Mouse (Mus musculus) neural tube, embryonic 14.5 days (tissue): ENCODE data around the gene Arhgap29. TPM values are rescaled to one million over a fixed set of nuclear protein-coding genes. Genes with fewer than 3 reads are reported as not detected.

Experiments used
- ATAC-seq: fragments of 200-750 bp; cut with Nextera tagmentation; 2 replicates; pipeline ENCODE4 v1.8.0; 2017; ENCODE audit warnings: low read depth, mild to moderate bottlenecking, moderate TSS enrichment, moderate library complexity
- H3K27ac ChIP-seq: fragments of 300-500 bp; sonication (generic); 2 replicates; pipeline ENCODE4 v1.5.1; 2014; ENCODE audit warnings: low read depth, mild to moderate bottlenecking, control low read depth, low read length, moderate library complexity, mixed read lengths
- H3K27me3 ChIP-seq: fragments of 300-500 bp; sonication (generic); 2 replicates; pipeline ENCODE4 v1.6.1; 2014; ENCODE audit warnings: low read length; ENCODE audit not compliant: control insufficient read depth, insufficient read depth
- H3K36me3 ChIP-seq: fragments of 300-500 bp; sonication (generic); 2 replicates; pipeline ENCODE4 v1.6.1; 2014; ENCODE audit warnings: low read length, mixed read lengths; ENCODE audit not compliant: control insufficient read depth, insufficient read depth
- H3K4me1 ChIP-seq: fragments of 300-500 bp; sonication (generic); 2 replicates; pipeline ENCODE4 v1.6.1; 2014; ENCODE audit warnings: low read length; ENCODE audit not compliant: control insufficient read depth, insufficient read depth
- H3K4me2 ChIP-seq: fragments of 300-500 bp; sonication (generic); 2 replicates; pipeline ENCODE4 v1.6.1; 2014; ENCODE audit warnings: mild to moderate bottlenecking, low read depth, low read length, control low read depth
- H3K4me3 ChIP-seq: fragments of 300-500 bp; sonication (generic); 2 replicates; pipeline ENCODE4 v1.5.1; 2014; ENCODE audit warnings: low read depth, low read length, control low read depth, mixed read lengths
- H3K9ac ChIP-seq: fragments of 300-500 bp; sonication (generic); replicated peaks from 2 replicates; pipeline ENCODE4 v1.6.1; 2014; ENCODE audit warnings: low read depth, mild to moderate bottlenecking, control low read depth, low read length, mixed read lengths
- H3K9me3 ChIP-seq: fragments of 300-500 bp; sonication (generic); 2 replicates; pipeline ENCODE4 v1.6.1; 2016; ENCODE audit warnings: low read length; ENCODE audit not compliant: control insufficient read depth
- WGBS: fragments of 180-500 bp; shearing (Covaris S2); extraction: QIAGEN DNeasy Blood & Tissue Kit; methylation state at CpG from one replicate; pipeline ENCODE4 v1.1.7; 2014; 5-methylcytosine and 5-hydroxymethylcytosine counted together
- polyA plus RNA-seq: library from polyadenylated mRNA; unstranded; fragments of >200 nt; fragmentation: Nextera tagmentation; extraction: Ambion mirVana; gene quantifications from 2 replicates; pipeline ENCODE4 v1.2.1, GENCODE M21; 2014

Gene Arhgap29
- polyA plus RNA-seq, 1 experiment from 2014 or later: 11.3 TPM

DNA sequence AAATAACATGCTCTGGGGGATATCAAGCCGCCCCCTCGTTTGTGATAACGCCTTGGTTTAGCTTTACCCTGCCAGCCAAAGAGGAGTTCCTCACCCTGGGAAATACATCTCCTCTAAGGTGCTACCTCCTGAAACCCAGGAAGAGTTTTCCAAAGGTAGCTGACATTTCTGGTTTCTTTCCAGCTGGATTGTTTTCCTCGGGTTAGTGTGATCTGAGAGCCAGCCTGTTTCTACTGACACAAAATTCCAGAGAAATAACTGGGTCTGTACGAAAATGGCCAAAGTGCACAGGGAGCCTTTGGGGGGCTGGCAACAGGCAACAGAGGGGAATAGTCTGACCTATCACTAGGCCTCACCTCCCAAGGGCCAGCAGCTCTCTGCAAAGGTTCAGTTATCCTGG is 81.9 kb downstream of the Arhgap29 start:
- no peak overlapping the region for H3K9ac ChIP-seq
- no peak overlapping the region for H3K4me3 ChIP-seq
- H3K27ac ChIP-seq: no peak overlapping the region
- 91% methylated on average over 5 of the region's 5 CpGs for WGBS
- ATAC-seq: no peak
- no peaks in the 10 kb centered on the region for H3K9me3 ChIP-seq
- no peaks in the 10 kb centered on the region for H3K4me1 ChIP-seq
- H3K36me3 ChIP-seq: no peaks in the 10 kb centered on the region
- no peak overlapping the region for H3K4me2 ChIP-seq
- no peaks in the 10 kb centered on the region for H3K27me3 ChIP-seq

DNA sequence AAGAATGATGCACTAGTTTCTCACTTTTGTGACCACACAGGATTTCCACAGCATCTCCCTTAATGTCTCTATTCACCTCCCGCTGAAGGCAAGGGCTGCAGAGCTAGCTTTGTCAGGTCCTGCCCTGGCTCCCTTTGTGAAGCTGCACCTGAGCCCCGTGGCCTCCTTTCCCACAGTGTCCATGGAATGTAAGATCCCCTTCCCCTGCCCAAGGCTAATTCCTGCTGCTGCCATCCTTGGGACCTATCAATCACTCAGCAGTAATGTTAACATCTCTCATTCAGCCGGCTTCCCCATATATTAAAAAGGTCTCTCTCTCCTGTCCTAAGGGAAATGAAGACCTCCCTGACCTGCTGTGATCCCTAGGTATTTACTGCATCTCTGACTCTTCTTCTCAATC is 82.8 kb downstream of the Arhgap29 start:
- Histone ChIP-seq H3K4me1 (no peaks in the 10 kb centered on the region), H3K27me3 (no peaks in the 10 kb centered on the region), H3K9ac (no peak overlapping the region), H3K27ac (no peak overlapping the region), H3K4me2 (no peak overlapping the region), H3K9me3 (no peaks in the 10 kb centered on the region), H3K4me3 (no peak overlapping the region), H3K36me3 (no peaks in the 10 kb centered on the region)
- no peak; the same call in 1 of the 2 replicates for ATAC-seq
- WGBS: 39% methylated on average over 3 of the region's 3 CpGs

DNA sequence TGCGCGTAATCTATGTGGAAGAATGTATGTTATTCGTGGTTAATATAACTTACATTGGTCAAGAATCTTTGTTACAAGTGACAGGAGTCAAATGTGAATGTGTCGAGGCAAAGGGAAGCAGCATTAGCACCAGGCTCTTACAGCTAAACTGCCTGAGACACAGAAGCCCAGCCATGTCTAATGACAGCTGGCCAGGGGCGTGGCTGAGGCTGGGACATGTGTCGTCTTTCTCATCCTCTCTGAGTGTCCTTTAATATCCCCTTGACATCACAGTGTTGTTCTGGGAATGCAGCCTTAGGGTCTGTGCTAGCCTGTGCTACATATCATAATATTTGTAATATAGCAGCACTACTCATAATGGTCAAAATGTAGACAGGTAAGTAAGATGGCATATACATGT is 88.2 kb downstream of the Arhgap29 start:
- Histone ChIP-seq H3K9ac (no peak overlapping the region), H3K27me3 (no peaks in the 10 kb centered on the region; the same call in 1 of the 2 replicates), H3K27ac (no peak overlapping the region), H3K9me3 (no peaks in the 10 kb centered on the region), H3K4me2 (no peak overlapping the region), H3K4me1 (peaks cover 9% of the 10 kb centered on the region; the same call in 1 of the 2 replicates), H3K36me3 (no peaks in the 10 kb centered on the region), H3K4me3 (no peak overlapping the region)
- ATAC-seq: no peak
- 74% methylated on average over 6 of the region's 6 CpGs for WGBS

DNA sequence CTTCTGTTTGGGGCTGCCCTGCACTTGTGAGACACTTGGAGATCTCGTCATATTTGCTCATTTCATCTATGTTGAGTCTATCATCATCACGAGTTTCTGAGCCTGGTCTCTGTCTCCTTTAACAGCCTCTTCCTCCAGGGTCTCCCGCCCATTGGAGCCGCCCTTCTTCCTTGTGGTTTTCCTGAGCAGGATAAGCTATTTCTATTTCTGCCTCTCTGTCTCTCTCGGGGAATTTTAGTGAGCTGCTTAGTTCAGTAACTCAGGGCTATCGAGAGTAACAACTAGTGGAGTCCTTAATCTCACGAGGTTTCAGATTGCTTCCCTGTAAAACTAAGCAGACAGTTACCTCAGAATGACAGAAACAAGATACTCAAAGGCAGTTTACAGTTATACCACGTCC is 90.8 kb downstream of the Arhgap29 start:
- no peak for ATAC-seq
- Histone ChIP-seq H3K4me2 (no peak overlapping the region), H3K9ac (no peak overlapping the region), H3K4me1 (peaks cover 22% of the 10 kb centered on the region), H3K27ac (no peak overlapping the region), H3K36me3 (no peaks in the 10 kb centered on the region), H3K27me3 (no peaks in the 10 kb centered on the region; the same call in 1 of the 2 replicates), H3K4me3 (no peak overlapping the region), H3K9me3 (no peaks in the 10 kb centered on the region)
- WGBS: 28% methylated on average over 8 of the region's 8 CpGs

DNA sequence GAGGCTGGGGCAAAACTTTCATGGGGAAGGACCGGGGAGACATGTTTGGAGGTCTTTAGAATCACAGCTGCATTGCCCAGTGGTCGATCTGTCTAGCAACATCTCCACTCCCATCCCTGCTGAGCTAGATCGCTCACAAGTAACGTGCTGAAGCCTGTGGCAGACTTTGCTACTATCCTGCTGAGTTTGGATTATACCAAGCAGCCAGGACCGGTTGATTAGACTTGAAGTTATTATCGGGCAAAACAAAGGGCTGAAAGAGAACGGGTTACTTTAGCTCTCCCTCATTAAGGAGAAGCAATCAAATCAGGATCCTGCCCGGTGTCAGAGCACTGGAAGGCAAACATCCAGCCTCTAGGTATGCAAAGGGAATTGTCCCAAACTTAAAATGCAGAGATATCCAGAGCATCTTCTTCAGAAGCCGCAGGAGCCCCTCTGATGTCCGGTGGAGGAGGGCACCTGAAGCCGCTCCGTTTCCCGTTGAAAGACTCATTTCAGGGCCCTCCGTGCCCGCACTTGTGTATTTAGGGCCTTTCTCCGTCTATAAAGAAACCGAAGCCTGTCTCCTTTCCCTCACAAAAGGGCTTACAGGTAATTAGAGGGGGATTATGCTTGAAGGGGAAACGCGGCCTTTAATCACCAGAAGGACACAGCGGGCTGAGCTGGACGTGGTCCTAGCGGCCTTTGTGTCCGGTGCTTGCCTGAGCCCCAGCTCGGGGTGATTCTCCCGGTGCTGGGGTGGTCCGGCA is 91.6 kb downstream of the Arhgap29 start, which contains the start of gene Abca4:
TSS of gene Abca4 (plus strand) at position 645 of the 749 bp plus-strand sequence.
- H3K27ac ChIP-seq: no peak within 1 kb of the TSS
- 6% methylated on average over 26 of the region's 26 CpGs for WGBS
- no peak for ATAC-seq
- no peaks in the 10 kb centered on the region; the same call in 1 of the 2 replicates for H3K27me3 ChIP-seq
- H3K9ac ChIP-seq: peak within 1 kb of the TSS; percentile 51
- peak within 1 kb of the TSS; percentile 15; the same call in 1 of the 2 replicates for H3K4me3 ChIP-seq
- peak within 1 kb of the TSS; percentile 37 for H3K4me2 ChIP-seq
- H3K36me3 ChIP-seq: no peaks in the 10 kb centered on the region
- no peaks in the 10 kb centered on the region for H3K9me3 ChIP-seq
- peaks cover 29% of the 10 kb centered on the region for H3K4me1 ChIP-seq

DNA sequence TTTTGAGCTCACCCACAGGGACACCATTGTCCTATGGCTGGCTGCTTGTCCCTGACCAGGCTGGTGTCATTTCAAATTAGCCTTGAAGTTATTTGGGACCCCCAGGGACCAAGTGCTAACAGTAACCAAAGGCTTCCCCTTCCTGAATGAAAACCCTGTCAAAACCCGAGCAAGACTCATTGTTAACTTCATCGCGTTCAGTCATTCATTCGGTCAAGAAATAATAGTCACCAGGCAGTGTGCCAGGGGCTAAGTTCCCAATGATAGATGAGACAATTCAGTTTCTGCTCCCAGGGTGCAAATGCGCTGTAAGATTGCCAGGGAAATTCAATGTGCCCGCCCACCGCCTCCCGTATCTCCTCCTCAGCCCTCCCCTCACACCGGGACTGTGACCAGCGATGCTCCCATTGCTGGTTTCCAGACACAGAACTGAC is 93.9 kb downstream of the Arhgap29 start:
- Histone ChIP-seq H3K9me3 (no peaks in the 10 kb centered on the region), H3K27ac (no peak overlapping the region), H3K36me3 (no peaks in the 10 kb centered on the region), H3K4me1 (peaks cover 29% of the 10 kb centered on the region), H3K4me2 (no peak overlapping the region), H3K27me3 (peaks cover 3% of the 10 kb centered on the region; the same call in 1 of the 2 replicates), H3K9ac (no peak overlapping the region), H3K4me3 (no peak overlapping the region)
- peak; percentile 46; the same call in 1 of the 2 replicates for ATAC-seq
- WGBS: 8% methylated on average over 10 of the region's 10 CpGs

DNA sequence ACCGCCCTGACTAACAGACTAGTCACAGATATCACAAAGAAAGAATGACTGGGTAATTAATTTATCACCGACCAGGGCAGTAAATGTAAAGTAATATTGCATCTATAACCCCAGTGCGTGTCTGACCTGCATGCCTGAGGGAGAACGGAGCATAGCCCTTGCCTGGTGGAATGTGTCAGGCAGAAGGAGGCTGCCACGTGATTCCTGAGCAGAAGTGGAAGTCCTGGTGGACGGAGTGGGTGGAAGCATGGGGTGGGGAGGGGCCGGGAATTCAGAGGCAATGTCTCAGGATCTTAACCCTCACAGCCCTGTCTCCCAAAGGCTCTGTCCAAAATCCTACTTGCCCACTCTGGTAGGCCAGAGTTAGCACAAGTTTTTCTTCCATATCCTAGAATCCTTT is 95.1 kb downstream of the Arhgap29 start:
- WGBS: 22% methylated on average over 7 of the region's 7 CpGs
- peaks cover 3% of the 10 kb centered on the region; the same call in 1 of the 2 replicates for H3K27me3 ChIP-seq
- no peak for ATAC-seq
- no peak overlapping the region for H3K4me3 ChIP-seq
- H3K4me2 ChIP-seq: no peak overlapping the region
- H3K9me3 ChIP-seq: no peaks in the 10 kb centered on the region
- peaks cover 29% of the 10 kb centered on the region for H3K4me1 ChIP-seq
- no peaks in the 10 kb centered on the region for H3K36me3 ChIP-seq
- no peak overlapping the region for H3K9ac ChIP-seq
- no peak overlapping the region for H3K27ac ChIP-seq

DNA sequence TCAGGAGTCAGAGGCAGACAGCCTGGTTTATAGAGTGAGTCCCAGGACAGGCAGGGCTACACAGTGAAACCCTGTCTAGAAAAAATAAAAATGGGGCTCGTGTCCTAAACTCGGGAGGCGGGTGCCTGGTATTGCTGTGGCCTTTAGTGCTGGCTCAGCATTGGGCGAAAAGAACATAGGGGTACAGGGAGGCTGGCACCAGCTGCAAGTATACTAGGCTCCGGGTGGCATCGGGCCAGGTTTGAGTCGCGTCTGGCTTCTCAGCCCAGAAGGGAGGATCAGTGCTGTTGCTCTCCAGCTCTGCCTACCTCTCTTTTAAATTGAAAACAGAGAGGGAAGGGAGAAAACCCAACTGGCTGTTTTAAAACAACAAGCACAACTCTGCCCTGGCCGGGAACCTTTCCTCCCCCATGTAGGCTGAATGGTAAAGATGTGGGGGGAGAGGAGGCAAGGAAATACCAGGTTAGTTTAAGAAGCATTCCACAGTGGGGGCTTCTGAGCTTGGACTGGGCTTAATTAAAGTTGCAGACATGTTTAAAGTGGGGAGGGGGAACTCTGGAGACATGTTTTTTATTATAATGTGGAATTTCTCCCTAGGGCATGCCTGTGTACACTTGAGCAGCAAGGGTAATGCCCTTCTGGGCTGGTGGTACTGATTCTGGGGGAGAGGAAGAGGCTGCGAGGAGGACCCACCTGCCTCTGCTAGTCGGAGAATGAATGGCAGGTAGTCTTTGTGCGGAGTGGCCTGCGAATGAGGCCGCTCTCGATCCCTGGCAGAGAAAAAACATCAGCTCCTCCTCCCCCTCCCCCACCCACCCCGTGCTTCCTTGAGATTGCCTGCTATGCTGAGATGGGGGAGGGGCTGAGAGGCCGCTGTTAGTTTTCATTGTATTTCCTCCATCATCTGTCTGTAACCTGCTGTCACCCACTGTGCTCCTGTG is 95.8 kb downstream of the Arhgap29 start:
- Histone ChIP-seq H3K36me3 (no peaks in the 10 kb centered on the region), H3K9me3 (no peaks in the 10 kb centered on the region), H3K9ac (no peak overlapping the region), H3K27ac (no peak overlapping the region), H3K4me1 (peaks cover 29% of the 10 kb centered on the region), H3K4me3 (no peak overlapping the region), H3K27me3 (0 out of 2 replicates have a peak, but pooled peaks cover 3% of the 10 kb centered on the region), H3K4me2 (peak overlapping the region; percentile 18; the same call in 1 of the 2 replicates)
- peak; percentile 76; the same call in 1 of the 2 replicates for ATAC-seq
- WGBS: 18% methylated on average over 17 of the region's 17 CpGs
